Mouse (Mus musculus) hindbrain, embryonic 13.5 days (tissue): ENCODE results near the gene Prnd. TPM values are rescaled to one million over a fixed set of nuclear protein-coding genes. Genes with fewer than 3 reads are reported as not detected.

ENCODE experiments used
- ATAC-seq: fragments of 200-750 bp; cut with Nextera tagmentation; 2 replicates; pipeline ENCODE4 v1.8.0; 2017; ENCODE audit warnings: moderate TSS enrichment; ENCODE audit not compliant: low FRiP score
- H3K27ac ChIP-seq: fragments of 300-500 bp; sonication (generic); 2 replicates; pipeline ENCODE4 v1.5.1; 2015; ENCODE audit warnings: inconsistent platforms, mild to moderate bottlenecking, moderate library complexity
- H3K27me3 ChIP-seq: fragments of 300-500 bp; sonication (generic); 2 replicates; pipeline ENCODE4 v1.6.1; 2015; ENCODE audit warnings: mild to moderate bottlenecking, inconsistent platforms
- H3K36me3 ChIP-seq: fragments of 300-500 bp; sonication (generic); 2 replicates; pipeline ENCODE4 v1.6.1; 2015; ENCODE audit warnings: mild to moderate bottlenecking, inconsistent platforms
- H3K4me1 ChIP-seq: fragments of 300-500 bp; sonication (generic); replicated peaks from 2 replicates; pipeline ENCODE4 v1.6.1; 2015; ENCODE audit warnings: inconsistent platforms
- H3K4me2 ChIP-seq: fragments of 300-500 bp; sonication (generic); 2 replicates; pipeline ENCODE4 v1.6.1; 2015; ENCODE audit warnings: inconsistent platforms, mild to moderate bottlenecking, moderate library complexity
- H3K4me3 ChIP-seq: fragments of 300-500 bp; sonication (generic); 2 replicates; pipeline ENCODE4 v1.5.1; 2015; ENCODE audit warnings: mild to moderate bottlenecking, inconsistent platforms
- H3K9ac ChIP-seq: fragments of 300-500 bp; sonication (generic); 2 replicates; pipeline ENCODE4 v1.6.1; 2015; ENCODE audit warnings: mild to moderate bottlenecking, inconsistent platforms
- H3K9me3 ChIP-seq: fragments of 300-500 bp; sonication (generic); 2 replicates; pipeline ENCODE4 v1.6.1; 2016; ENCODE audit warnings: inconsistent platforms
- WGBS: fragments of 180-500 bp; shearing (Covaris S2); methylation state at CpG from one replicate; pipeline ENCODE4 v1.1.7; 2015; 5-methylcytosine and 5-hydroxymethylcytosine counted together
- polyA plus RNA-seq: library from polyadenylated mRNA; unstranded; fragments of >200 nt; fragmentation: Nextera tagmentation; extraction: Ambion mirVana; gene quantifications from 2 replicates; pipeline ENCODE4 v1.2.1, GENCODE M21; 2015

The Prnd gene
- polyA plus RNA-seq, 1 experiment from 2014 or later: 11.8 TPM

- WGBS: 58% methylated on average over 14 of the region's 14 CpGs
Observed at GRCm38 (mm10) chr2:131993563-131994088, 43.0 kb downstream of the Prnd start.

GRCm38 (mm10) chr2:131994971-131995370 lies 44.3 kb downstream of the Prnd start:
- no peak for ATAC-seq
- H3K4me3 ChIP-seq: no peak overlapping the region
- no peak overlapping the region for H3K4me2 ChIP-seq
- H3K9me3 ChIP-seq: no peaks in the 10 kb centered on the region
- peaks cover 60% of the 10 kb centered on the region for H3K36me3 ChIP-seq
- H3K27me3 ChIP-seq: no peaks in the 10 kb centered on the region
- no peak overlapping the region for H3K27ac ChIP-seq
- peaks cover 9% of the 10 kb centered on the region for H3K4me1 ChIP-seq
- no peak overlapping the region for H3K9ac ChIP-seq
- 92% methylated on average over 6 of the region's 6 CpGs for WGBS

More at GRCm38 (mm10) chr2:131993563-131994088, 43.0 kb downstream of the Prnd start:
- Histone ChIP-seq H3K9ac (no peak overlapping the region), H3K4me1 (peaks cover 9% of the 10 kb centered on the region), H3K27me3 (no peaks in the 10 kb centered on the region), H3K9me3 (no peaks in the 10 kb centered on the region), H3K4me3 (no peak overlapping the region), H3K36me3 (peaks cover 51% of the 10 kb centered on the region), H3K27ac (no peak overlapping the region), H3K4me2 (no peak overlapping the region)
- ATAC-seq: peak; percentile 24; the same call in 1 of the 2 replicates

- Histone ChIP-seq H3K4me1 (peaks cover 9% of the 10 kb centered on the region), H3K27me3 (no peaks in the 10 kb centered on the region), H3K4me2 (no peak overlapping the region), H3K9me3 (no peaks in the 10 kb centered on the region), H3K36me3 (peaks cover 63% of the 10 kb centered on the region), H3K4me3 (no peak overlapping the region), H3K9ac (no peak overlapping the region), H3K27ac (no peak overlapping the region)
- ATAC-seq: no peak
- 94% methylated on average over 12 of the region's 12 CpGs for WGBS
Observed at GRCm38 (mm10) chr2:131995742-131996141, 45.1 kb downstream of the Prnd start.

GRCm38 (mm10) chr2:131996369-131996768 lies 45.7 kb downstream of the Prnd start:
- no peak overlapping the region for H3K27ac ChIP-seq
- H3K9ac ChIP-seq: peak overlapping the region; percentile 29; the same call in 1 of the 2 replicates
- ATAC-seq: no peak
- H3K4me2 ChIP-seq: no peak overlapping the region
- WGBS: 87% methylated on average over 7 of the region's 7 CpGs
- no peak overlapping the region for H3K4me3 ChIP-seq
- peaks cover 68% of the 10 kb centered on the region for H3K36me3 ChIP-seq
- peaks cover 9% of the 10 kb centered on the region for H3K4me1 ChIP-seq
- H3K9me3 ChIP-seq: no peaks in the 10 kb centered on the region
- H3K27me3 ChIP-seq: no peaks in the 10 kb centered on the region

GRCm38 (mm10) chr2:131997356-131997755 lies 46.7 kb downstream of the Prnd start:
- ATAC-seq: no peak
- H3K9ac ChIP-seq: no peak overlapping the region
- peaks cover 9% of the 10 kb centered on the region for H3K4me1 ChIP-seq
- 53% methylated on average over 5 of the region's 5 CpGs for WGBS
- no peak overlapping the region for H3K4me2 ChIP-seq
- no peak overlapping the region for H3K4me3 ChIP-seq
- no peaks in the 10 kb centered on the region for H3K27me3 ChIP-seq
- no peaks in the 10 kb centered on the region for H3K9me3 ChIP-seq
- H3K27ac ChIP-seq: no peak overlapping the region
- peaks cover 78% of the 10 kb centered on the region for H3K36me3 ChIP-seq

- H3K4me3 ChIP-seq: no peak overlapping the region
- no peaks in the 10 kb centered on the region for H3K27me3 ChIP-seq
- H3K9me3 ChIP-seq: no peaks in the 10 kb centered on the region
- no peak overlapping the region for H3K4me2 ChIP-seq
- no peak overlapping the region for H3K9ac ChIP-seq
- H3K36me3 ChIP-seq: peaks cover 90% of the 10 kb centered on the region
- WGBS: 82% methylated on average over 13 of the region's 13 CpGs
- no peak for ATAC-seq
- H3K4me1 ChIP-seq: no peaks in the 10 kb centered on the region
- H3K27ac ChIP-seq: no peak overlapping the region
Observed at GRCm38 (mm10) chr2:132001696-132002334, 51.2 kb downstream of the Prnd start.

- Histone ChIP-seq H3K9me3 (no peaks in the 10 kb centered on the region), H3K36me3 (peaks cover 90% of the 10 kb centered on the region), H3K4me3 (no peak overlapping the region), H3K9ac (no peak overlapping the region), H3K27me3 (no peaks in the 10 kb centered on the region), H3K27ac (no peak overlapping the region), H3K4me1 (no peaks in the 10 kb centered on the region), H3K4me2 (no peak overlapping the region)
- no peak for ATAC-seq
- 89% methylated on average over 5 of the region's 5 CpGs for WGBS
Observed at GRCm38 (mm10) chr2:132003916-132004315, 53.3 kb downstream of the Prnd start.

- ATAC-seq: no peak
- H3K9ac ChIP-seq: no peak overlapping the region
- WGBS: 85% methylated on average over 9 of the region's 9 CpGs
- peaks cover 92% of the 10 kb centered on the region for H3K36me3 ChIP-seq
- no peak overlapping the region for H3K4me3 ChIP-seq
- no peaks in the 10 kb centered on the region for H3K9me3 ChIP-seq
- H3K4me1 ChIP-seq: no peaks in the 10 kb centered on the region
- H3K27me3 ChIP-seq: no peaks in the 10 kb centered on the region
- H3K27ac ChIP-seq: no peak overlapping the region
- no peak overlapping the region for H3K4me2 ChIP-seq
Observed at GRCm38 (mm10) chr2:132004495-132005136, 54.0 kb downstream of the Prnd start.

GRCm38 (mm10) chr2:132005445-132005844 lies 54.8 kb downstream of the Prnd start:
- Histone ChIP-seq H3K4me1 (no peaks in the 10 kb centered on the region), H3K27me3 (no peaks in the 10 kb centered on the region), H3K9ac (no peak overlapping the region), H3K27ac (no peak overlapping the region), H3K4me3 (no peak overlapping the region), H3K4me2 (no peak overlapping the region), H3K9me3 (no peaks in the 10 kb centered on the region), H3K36me3 (peaks cover 92% of the 10 kb centered on the region)
- WGBS: 85% methylated on average over 4 of the region's 4 CpGs
- ATAC-seq: no peak

Other genes starting within 250 kb of the Prnd start
- gene Erv3, start 91.1 kb upstream of the Prnd start, polyA plus RNA-seq: not detected in 2 replicates
- gene Prnp, start 40.9 kb upstream of the Prnd start, polyA plus RNA-seq: 113 and 118 TPM in 2 replicates
- gene Prn, start 40.9 kb upstream of the Prnd start, polyA plus RNA-seq: not detected in 2 replicates
- gene Rassf2, start 79.4 kb downstream of the Prnd start, polyA plus RNA-seq: 29.6 and 30.6 TPM in 2 replicates
- 25.5 and 25.9 TPM in 2 replicates for gene Slc23a2, start 194.2 kb downstream of the Prnd start, polyA plus RNA-seq